Mouse (Mus musculus): ENCODE measurements at regions not wholly inside any gene's neighbourhood (a gene's known extent, or its start where the extent isn't known, plus 50 kb on each side); places are given as distances from the start of the nearest gene placed in this dataset.

DNA sequence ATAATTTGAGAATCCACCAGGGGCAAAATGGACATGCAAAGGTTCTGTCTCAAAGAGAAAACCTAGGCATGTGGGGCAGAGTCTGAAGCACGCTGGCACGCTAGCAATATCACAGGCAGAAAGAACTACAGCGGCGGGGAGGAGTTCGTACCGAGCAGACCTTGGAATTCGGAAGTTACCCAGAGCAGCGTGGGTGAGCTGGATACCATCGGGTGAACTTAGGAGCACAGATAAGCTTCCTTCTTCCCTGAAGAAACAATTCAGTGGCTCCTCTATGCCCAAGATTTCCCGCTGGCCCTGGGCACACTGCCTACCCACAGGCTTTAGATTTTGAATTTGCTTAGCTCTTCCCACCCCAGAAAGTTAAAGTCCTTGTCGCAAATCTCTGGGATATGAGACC, 129.1 kb downstream of the Nhlrc3 start:
- H3K9ac ChIP-seq (ENCODE audit: low read depth, low read length) = no peak overlapping the region
- H3K27ac ChIP-seq (ENCODE audit: low read depth, low read length) = no peak overlapping the region
- H3K36me3 ChIP-seq (ENCODE audit: control insufficient read depth, insufficient read depth) = no peaks in the 10 kb centered on the region
- peak overlapping the region; percentile 35; the same call in 1 of the 2 replicates for H3K4me2 ChIP-seq (replicated peaks; ENCODE audit: low read depth)
- H3K4me3 ChIP-seq (ENCODE audit: low read depth, low read length) = 0 out of 2 replicates have a peak overlapping the region, but pooled peaks have one; percentile 0
- WGBS = 27% methylated on average over 11 of the region's 11 CpGs
- H3K9me3 ChIP-seq (ENCODE audit: control insufficient read depth) = no peaks in the 10 kb centered on the region
- TF ChIP-seq CTCF (IDR thresholded peaks at IDR 0.05; ENCODE audit: low read depth) = no peak
- no peak for ATAC-seq
- H3K27me3 ChIP-seq (replicated peaks; ENCODE audit: control insufficient read depth, insufficient read depth, low read length) = no peaks in the 10 kb centered on the region
- no peaks in the 10 kb centered on the region for H3K4me1 ChIP-seq (replicated peaks; ENCODE audit: control insufficient read depth, insufficient read depth, low read length)

GRCm38 (mm10) chr3:53329528-53329927, 133.6 kb downstream of the Nhlrc3 start:
- Histone ChIP-seq H3K4me1 (replicated peaks; ENCODE audit: control insufficient read depth, insufficient read depth, low read length) (no peaks in the 10 kb centered on the region), H3K4me3 (ENCODE audit: low read depth, low read length) (no peak overlapping the region)
- ATAC-seq = no peak

GRCm38 (mm10) chr3:53327424-53327823, 135.7 kb downstream of the Nhlrc3 start:
- Histone ChIP-seq H3K4me2 (replicated peaks; ENCODE audit: low read depth) (no peak overlapping the region), H3K9me3 (ENCODE audit: control insufficient read depth) (no peaks in the 10 kb centered on the region), H3K27me3 (replicated peaks; ENCODE audit: control insufficient read depth, insufficient read depth, low read length) (no peaks in the 10 kb centered on the region), H3K9ac (ENCODE audit: low read depth, low read length) (no peak overlapping the region), H3K36me3 (ENCODE audit: control insufficient read depth, insufficient read depth) (no peaks in the 10 kb centered on the region), H3K4me1 (replicated peaks; ENCODE audit: control insufficient read depth, insufficient read depth, low read length) (no peaks in the 10 kb centered on the region), H3K27ac (ENCODE audit: low read depth, low read length) (no peak overlapping the region), H3K4me3 (ENCODE audit: low read depth, low read length) (no peak overlapping the region)
- no peak for ATAC-seq
- no peak for TF ChIP-seq CTCF (IDR thresholded peaks at IDR 0.05; ENCODE audit: low read depth)
- 60% methylated on average over 5 of the region's 5 CpGs for WGBS

More at GRCm38 (mm10) chr3:53329528-53329927, 133.6 kb downstream of the Nhlrc3 start:
- H3K9me3 ChIP-seq (ENCODE audit: control insufficient read depth) = no peaks in the 10 kb centered on the region
- peak; percentile 67 for TF ChIP-seq CTCF (IDR thresholded peaks at IDR 0.05; ENCODE audit: low read depth)
- no peak overlapping the region for H3K27ac ChIP-seq (ENCODE audit: low read depth, low read length)
- H3K4me2 ChIP-seq (replicated peaks; ENCODE audit: low read depth) = no peak overlapping the region
- H3K36me3 ChIP-seq (ENCODE audit: control insufficient read depth, insufficient read depth) = no peaks in the 10 kb centered on the region
- WGBS = 59% methylated on average over 3 of the region's 3 CpGs
- no peak overlapping the region for H3K9ac ChIP-seq (ENCODE audit: low read depth, low read length)
- H3K27me3 ChIP-seq (replicated peaks; ENCODE audit: control insufficient read depth, insufficient read depth, low read length) = no peaks in the 10 kb centered on the region

DNA sequence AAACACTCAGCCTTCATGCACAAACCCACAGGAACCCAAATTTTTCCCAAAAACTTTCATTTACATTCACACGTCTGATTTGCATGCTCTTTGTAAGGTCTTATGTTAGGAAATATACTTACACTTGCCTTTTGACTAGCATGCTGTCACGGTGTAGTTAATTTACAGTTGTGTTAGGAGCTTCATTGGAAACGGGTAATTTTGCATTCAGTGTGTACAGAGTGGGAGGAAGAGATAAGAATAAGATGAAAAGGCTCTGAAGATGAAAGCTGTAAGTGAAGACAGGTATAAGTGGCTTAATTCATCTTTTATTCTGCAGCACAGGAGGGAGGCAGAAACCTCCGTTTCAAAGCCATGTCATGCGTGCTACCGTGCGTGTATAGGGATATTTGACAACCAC, 136.2 kb downstream of the Nhlrc3 start:
- no peak overlapping the region for H3K4me3 ChIP-seq (ENCODE audit: low read depth, low read length)
- 73% methylated on average over 7 of the region's 7 CpGs for WGBS
- H3K27ac ChIP-seq (ENCODE audit: low read depth, low read length) = no peak overlapping the region
- no peak for ATAC-seq
- H3K9ac ChIP-seq (ENCODE audit: low read depth, low read length) = no peak overlapping the region
- H3K9me3 ChIP-seq (ENCODE audit: control insufficient read depth) = no peaks in the 10 kb centered on the region
- no peaks in the 10 kb centered on the region for H3K36me3 ChIP-seq (ENCODE audit: control insufficient read depth, insufficient read depth)
- no peaks in the 10 kb centered on the region for H3K4me1 ChIP-seq (replicated peaks; ENCODE audit: control insufficient read depth, insufficient read depth, low read length)
- no peak for TF ChIP-seq CTCF (IDR thresholded peaks at IDR 0.05; ENCODE audit: low read depth)
- no peak overlapping the region for H3K4me2 ChIP-seq (replicated peaks; ENCODE audit: low read depth)
- no peaks in the 10 kb centered on the region for H3K27me3 ChIP-seq (replicated peaks; ENCODE audit: control insufficient read depth, insufficient read depth, low read length)

DNA sequence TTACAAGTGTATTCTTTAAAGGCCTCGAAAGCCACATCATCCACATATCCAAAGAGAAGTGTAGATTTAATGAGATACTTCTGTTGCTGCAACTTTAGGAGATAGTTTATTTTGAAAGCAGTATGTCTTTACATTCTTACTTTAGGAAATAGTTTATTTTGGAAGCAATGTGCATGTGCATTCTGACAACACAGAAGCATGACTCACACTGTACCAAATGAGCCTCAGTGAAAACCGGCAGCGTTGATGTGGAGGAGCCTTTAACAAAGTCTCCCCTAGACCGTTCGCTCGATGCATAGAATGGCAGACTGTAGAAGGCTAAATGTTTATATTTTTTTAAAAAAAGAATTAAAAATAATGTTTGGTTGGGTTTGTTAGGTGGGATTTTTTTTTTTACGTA, 138.1 kb downstream of the Nhlrc3 start:
- H3K36me3 ChIP-seq (ENCODE audit: control insufficient read depth, insufficient read depth) = no peaks in the 10 kb centered on the region
- H3K4me1 ChIP-seq (replicated peaks; ENCODE audit: control insufficient read depth, insufficient read depth, low read length) = no peaks in the 10 kb centered on the region
- TF ChIP-seq CTCF (IDR thresholded peaks at IDR 0.05; ENCODE audit: low read depth) = no peak
- no peaks in the 10 kb centered on the region for H3K9me3 ChIP-seq (ENCODE audit: control insufficient read depth)
- no peak overlapping the region for H3K4me3 ChIP-seq (ENCODE audit: low read depth, low read length)
- no peak overlapping the region for H3K9ac ChIP-seq (ENCODE audit: low read depth, low read length)
- H3K4me2 ChIP-seq (replicated peaks; ENCODE audit: low read depth) = no peak overlapping the region
- H3K27ac ChIP-seq (ENCODE audit: low read depth, low read length) = no peak overlapping the region
- 95% methylated on average over 7 of the region's 7 CpGs for WGBS
- no peaks in the 10 kb centered on the region for H3K27me3 ChIP-seq (replicated peaks; ENCODE audit: control insufficient read depth, insufficient read depth, low read length)
- no peak for ATAC-seq

DNA sequence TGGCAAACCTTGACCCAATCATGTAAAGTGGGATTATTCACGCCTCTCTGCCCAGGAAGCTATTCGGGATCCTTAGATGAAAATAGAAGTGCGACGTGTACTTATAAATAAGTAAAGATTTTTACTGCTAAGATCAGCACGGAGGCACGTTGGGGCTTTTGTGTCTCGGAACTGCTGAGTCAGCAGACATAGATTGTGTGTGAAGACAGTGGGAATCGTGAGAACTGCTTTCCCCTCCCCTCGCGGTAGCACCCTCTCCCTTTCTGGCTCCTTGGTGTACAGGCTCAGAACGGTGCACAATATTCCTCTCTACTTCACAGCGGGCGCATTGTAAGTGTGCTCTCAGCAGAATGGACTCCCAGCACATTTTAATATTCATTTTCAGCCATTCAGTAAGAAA, 138.7 kb downstream of the Nhlrc3 start:
- Histone ChIP-seq H3K4me2 (replicated peaks; ENCODE audit: low read depth) (no peak overlapping the region), H3K4me3 (ENCODE audit: low read depth, low read length) (no peak overlapping the region), H3K36me3 (ENCODE audit: control insufficient read depth, insufficient read depth) (no peaks in the 10 kb centered on the region), H3K9ac (ENCODE audit: low read depth, low read length) (no peak overlapping the region), H3K27ac (ENCODE audit: low read depth, low read length) (no peak overlapping the region), H3K27me3 (replicated peaks; ENCODE audit: control insufficient read depth, insufficient read depth, low read length) (no peaks in the 10 kb centered on the region), H3K4me1 (replicated peaks; ENCODE audit: control insufficient read depth, insufficient read depth, low read length) (no peaks in the 10 kb centered on the region), H3K9me3 (ENCODE audit: control insufficient read depth) (no peaks in the 10 kb centered on the region)
- WGBS = 80% methylated on average over 13 of the region's 13 CpGs
- no peak for ATAC-seq
- no peak for TF ChIP-seq CTCF (IDR thresholded peaks at IDR 0.05; ENCODE audit: low read depth)

DNA sequence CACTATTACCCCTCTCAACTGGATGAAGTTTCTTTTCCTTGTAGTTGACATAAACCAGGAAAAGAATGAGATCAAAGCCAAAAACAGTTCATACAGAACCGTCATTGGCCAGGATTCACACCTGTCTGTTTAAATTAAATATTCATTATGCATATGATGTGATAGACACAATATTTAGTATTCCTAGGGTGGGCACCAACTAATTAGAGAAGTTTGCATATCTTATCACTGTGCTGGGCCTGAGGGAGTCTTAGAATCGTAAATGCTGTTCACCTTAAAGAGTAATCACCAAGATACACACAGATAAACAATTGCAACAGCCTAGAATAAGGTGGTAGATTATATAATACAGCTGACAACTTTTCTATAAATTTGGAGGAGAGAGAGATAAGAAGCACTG, 147.7 kb downstream of the Nhlrc3 start:
- no peak overlapping the region for H3K27ac ChIP-seq (ENCODE audit: low read depth, low read length)
- no peaks in the 10 kb centered on the region for H3K36me3 ChIP-seq (ENCODE audit: control insufficient read depth, insufficient read depth)
- H3K4me2 ChIP-seq (replicated peaks; ENCODE audit: low read depth) = no peak overlapping the region
- H3K9ac ChIP-seq (ENCODE audit: low read depth, low read length) = no peak overlapping the region
- no peak overlapping the region for H3K4me3 ChIP-seq (ENCODE audit: low read depth, low read length)
- 58% methylated on average over 2 of the region's 2 CpGs for WGBS
- H3K4me1 ChIP-seq (replicated peaks; ENCODE audit: control insufficient read depth, insufficient read depth, low read length) = no peaks in the 10 kb centered on the region
- no peaks in the 10 kb centered on the region for H3K27me3 ChIP-seq (replicated peaks; ENCODE audit: control insufficient read depth, insufficient read depth, low read length)
- H3K9me3 ChIP-seq (ENCODE audit: control insufficient read depth) = no peaks in the 10 kb centered on the region
- ATAC-seq = no peak
- no peak for TF ChIP-seq CTCF (IDR thresholded peaks at IDR 0.05; ENCODE audit: low read depth)

Data from intestine, postnatal 0 days (tissue).